Mouse (Mus musculus): ENCODE measurements at regions not wholly inside any gene's neighbourhood (a gene's known extent, or its start where the extent isn't known, plus 50 kb on each side); places are given as distances from the start of the nearest gene placed in this dataset.
"Not testable (repeated sequence)": the region's sequence is repeated elsewhere in the genome, so short reads cannot be mapped to it uniquely, and the experiment has no call there.

DNA sequence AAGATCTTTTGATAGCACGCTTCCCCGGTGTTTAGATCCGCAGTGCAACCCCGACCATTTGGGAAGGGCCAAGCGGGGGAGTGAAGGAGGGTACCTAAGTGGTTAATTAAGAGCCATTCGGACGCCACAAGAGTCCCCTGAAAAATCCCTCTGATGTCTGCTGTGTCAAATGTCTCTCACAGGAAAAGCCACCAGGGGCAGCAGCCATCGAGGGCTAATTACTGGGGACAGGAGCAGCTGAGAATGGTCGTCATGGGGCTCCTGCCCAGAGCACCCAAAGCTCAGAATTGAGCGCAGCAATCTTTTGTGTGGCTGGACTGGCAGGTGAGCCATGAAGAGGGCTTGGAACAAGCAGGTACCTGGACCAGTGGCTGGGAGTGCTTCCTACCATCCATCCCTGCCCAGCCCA lies 325.6 kb upstream of the Irx1 start:
- H3K27ac ChIP-seq, result no peak overlapping the region
- no peak for ATAC-seq (ENCODE audit: insufficient read depth, low FRiP score, low read depth)
- H3K9ac ChIP-seq, result no peak overlapping the region
- no peaks in the 10 kb centered on the region for H3K9me3 ChIP-seq
- no peaks in the 10 kb centered on the region for H3K4me1 ChIP-seq
- WGBS, result 17% methylated on average over 10 of the region's 10 CpGs
- H3K27me3 ChIP-seq (replicated peaks), result 0 out of 2 replicates have a peak, but pooled peaks cover 5% of the 10 kb centered on the region
- H3K4me2 ChIP-seq, result no peak overlapping the region
- H3K36me3 ChIP-seq, result no peaks in the 10 kb centered on the region
- H3K4me3 ChIP-seq (replicated peaks), result no peak overlapping the region

DNA sequence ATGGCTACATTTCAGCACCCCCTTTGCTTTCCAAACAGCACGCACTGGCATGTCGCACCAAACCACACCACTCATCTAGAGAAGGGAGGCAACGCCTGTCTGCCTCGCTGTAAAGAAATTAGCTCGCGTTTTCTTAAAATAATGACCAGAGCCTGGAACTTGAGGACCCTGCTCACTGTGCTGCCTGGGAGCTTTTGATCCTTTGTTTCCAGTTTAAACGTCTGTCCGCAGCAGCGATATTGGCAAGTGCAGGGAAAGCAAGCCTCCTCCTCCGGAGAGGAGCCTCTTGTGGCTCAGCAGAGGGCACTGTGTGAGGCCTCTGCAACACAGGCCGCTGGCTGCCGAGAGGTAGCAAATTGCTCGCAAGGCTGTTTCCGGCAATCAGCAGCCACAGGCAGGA lies 328.8 kb upstream of the Irx1 start:
- no peak overlapping the region for H3K27ac ChIP-seq
- H3K4me1 ChIP-seq, result no peaks in the 10 kb centered on the region
- no peak overlapping the region for H3K9ac ChIP-seq
- no peak overlapping the region for H3K4me3 ChIP-seq (replicated peaks)
- ATAC-seq (ENCODE audit: insufficient read depth, low FRiP score, low read depth), result no peak; the same call in 1 of the 2 replicates
- H3K27me3 ChIP-seq (replicated peaks), result peaks cover 8% of the 10 kb centered on the region; the same call in 1 of the 2 replicates
- H3K9me3 ChIP-seq, result no peaks in the 10 kb centered on the region
- 9% methylated on average over 14 of the region's 14 CpGs for WGBS
- H3K4me2 ChIP-seq, result peak overlapping the region; percentile 21; the same call in 1 of the 2 replicates
- no peaks in the 10 kb centered on the region for H3K36me3 ChIP-seq

DNA sequence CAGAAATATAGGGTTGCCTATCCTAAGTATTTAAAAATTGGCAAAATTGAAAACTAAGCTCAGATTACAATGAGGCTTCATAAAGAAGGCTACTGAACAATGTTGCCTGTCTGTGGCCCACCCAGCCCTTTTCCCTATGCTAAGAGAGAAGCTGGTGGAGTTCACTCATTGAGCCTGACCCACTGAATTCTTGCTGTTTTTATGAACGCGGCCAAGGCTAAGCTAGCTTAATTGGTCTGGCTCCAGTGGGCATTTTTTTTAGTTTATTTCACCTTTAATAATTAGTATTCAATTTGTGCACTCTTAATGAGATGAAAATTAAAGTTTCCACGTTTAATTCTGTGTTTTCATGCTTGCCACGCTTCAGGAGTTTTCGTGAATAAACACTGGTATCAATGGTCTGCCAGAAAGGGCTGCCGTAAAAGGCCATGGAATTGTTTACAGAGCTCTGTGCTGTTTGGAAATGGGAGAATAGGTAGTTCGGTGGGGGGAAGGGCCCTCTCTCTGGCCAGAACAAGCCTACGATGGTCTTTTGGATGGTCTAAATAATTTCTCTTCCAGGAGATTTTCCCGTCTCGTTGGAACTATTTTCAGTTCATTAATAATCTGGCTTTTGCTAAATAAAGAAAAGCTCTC lies 329.7 kb upstream of the Irx1 start:
- no peak for ATAC-seq (ENCODE audit: insufficient read depth, low FRiP score, low read depth)
- Histone ChIP-seq H3K36me3 (no peaks in the 10 kb centered on the region), H3K4me3 (replicated peaks) (no peak overlapping the region), H3K27ac (no peak overlapping the region), H3K9me3 (no peaks in the 10 kb centered on the region), H3K27me3 (replicated peaks) (peaks cover 11% of the 10 kb centered on the region; the same call in 1 of the 2 replicates), H3K4me1 (no peaks in the 10 kb centered on the region), H3K9ac (no peak overlapping the region), H3K4me2 (no peak overlapping the region)
- 21% methylated on average over 10 of the region's 10 CpGs for WGBS

DNA sequence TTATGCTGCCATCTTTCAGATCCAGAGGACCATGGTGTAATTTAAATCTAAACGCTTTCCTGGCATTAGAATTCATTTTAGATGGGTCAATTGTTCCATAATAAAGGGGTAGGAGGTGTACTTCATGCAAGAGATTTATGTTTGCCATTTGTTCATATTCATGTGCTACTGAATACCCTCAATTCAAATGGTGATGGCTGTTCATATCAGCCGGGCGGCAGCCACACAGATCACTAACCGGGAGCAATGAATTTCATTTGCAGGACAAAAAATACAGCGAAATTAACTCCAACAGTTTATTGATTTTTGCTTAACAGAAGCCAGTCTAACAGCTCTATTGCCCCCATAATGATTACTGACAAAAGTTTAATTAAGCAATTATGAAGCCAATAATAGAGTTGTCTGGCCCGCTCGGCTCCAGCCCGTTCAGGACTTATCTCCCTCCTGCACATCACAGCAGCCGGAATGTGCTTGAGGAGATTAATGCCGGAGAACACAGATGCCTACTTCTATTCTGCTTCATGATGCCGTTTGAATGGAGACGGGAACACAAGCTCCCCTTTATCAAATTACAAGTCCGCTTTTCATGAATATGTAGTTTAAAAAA lies 330.3 kb upstream of the Irx2 start:
- Histone ChIP-seq H3K4me1 (no peaks in the 10 kb centered on the region), H3K27ac (no peak overlapping the region), H3K4me3 (replicated peaks) (no peak overlapping the region), H3K9ac (no peak overlapping the region), H3K36me3 (no peaks in the 10 kb centered on the region), H3K9me3 (no peaks in the 10 kb centered on the region), H3K27me3 (replicated peaks) (peaks cover 6% of the 10 kb centered on the region; the same call in 1 of the 2 replicates), H3K4me2 (no peak overlapping the region)
- WGBS, result 55% methylated on average over 13 of the region's 13 CpGs
- no peak for ATAC-seq (ENCODE audit: insufficient read depth, low FRiP score, low read depth)

DNA sequence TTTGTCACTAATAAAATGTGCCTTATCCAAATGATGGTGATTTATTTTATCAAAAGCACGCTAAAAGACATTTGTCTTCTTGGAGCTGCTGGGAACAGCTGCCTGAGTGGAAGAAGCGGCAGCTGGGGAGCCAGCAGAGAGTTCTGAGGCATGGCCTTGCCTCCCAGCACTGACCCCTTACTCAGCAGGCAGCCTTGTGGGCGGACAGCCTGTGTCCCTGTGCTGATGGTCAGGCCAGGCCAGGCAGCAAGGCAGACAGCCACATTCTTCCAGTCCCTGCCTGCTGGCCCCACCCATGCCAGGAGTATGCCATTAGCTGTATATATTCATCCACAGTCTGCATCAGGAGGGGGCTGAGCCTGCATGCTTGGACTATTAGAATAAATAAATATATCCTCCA lies 329.0 kb upstream of the Irx2 start:
- Histone ChIP-seq H3K27me3 (replicated peaks) (peaks cover 6% of the 10 kb centered on the region; the same call in 1 of the 2 replicates), H3K36me3 (no peaks in the 10 kb centered on the region), H3K4me1 (no peaks in the 10 kb centered on the region), H3K9ac (no peak overlapping the region), H3K9me3 (no peaks in the 10 kb centered on the region), H3K4me3 (replicated peaks) (no peak overlapping the region), H3K27ac (no peak overlapping the region), H3K4me2 (no peak overlapping the region)
- no peak for ATAC-seq (ENCODE audit: insufficient read depth, low FRiP score, low read depth)
- 21% methylated on average over 3 of the region's 3 CpGs for WGBS

DNA sequence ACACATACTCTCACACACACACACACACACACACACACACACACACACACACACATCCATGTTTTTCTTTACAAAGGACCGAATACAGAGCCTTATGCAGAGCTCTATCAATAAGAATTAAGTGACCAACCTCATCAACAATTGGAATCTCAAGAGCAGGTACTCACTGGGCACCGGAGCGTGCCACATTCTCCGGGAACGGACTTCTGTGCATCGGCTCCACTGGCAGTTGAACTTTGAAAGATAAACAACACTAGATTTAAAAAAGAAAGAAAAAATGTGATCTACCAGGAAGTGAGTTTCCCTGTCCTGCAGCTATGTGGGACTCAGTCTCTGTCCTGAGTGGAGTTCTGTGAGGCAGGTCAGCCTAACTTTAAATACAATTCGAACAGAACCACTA lies 327.5 kb upstream of the Irx2 start:
- Histone ChIP-seq H3K4me2 (0 out of 2 replicates have a peak overlapping the region, but pooled peaks have one; percentile 8), H3K9me3 (no peaks in the 10 kb centered on the region), H3K4me1 (no peaks in the 10 kb centered on the region), H3K36me3 (no peaks in the 10 kb centered on the region), H3K4me3 (replicated peaks) (no peak overlapping the region), H3K27me3 (replicated peaks) (peaks cover 6% of the 10 kb centered on the region; the same call in 1 of the 2 replicates), H3K9ac (no peak overlapping the region), H3K27ac (no peak overlapping the region)
- ATAC-seq (ENCODE audit: insufficient read depth, low FRiP score, low read depth), result no peak
- 50% methylated on average over 7 of the region's 7 CpGs for WGBS

DNA sequence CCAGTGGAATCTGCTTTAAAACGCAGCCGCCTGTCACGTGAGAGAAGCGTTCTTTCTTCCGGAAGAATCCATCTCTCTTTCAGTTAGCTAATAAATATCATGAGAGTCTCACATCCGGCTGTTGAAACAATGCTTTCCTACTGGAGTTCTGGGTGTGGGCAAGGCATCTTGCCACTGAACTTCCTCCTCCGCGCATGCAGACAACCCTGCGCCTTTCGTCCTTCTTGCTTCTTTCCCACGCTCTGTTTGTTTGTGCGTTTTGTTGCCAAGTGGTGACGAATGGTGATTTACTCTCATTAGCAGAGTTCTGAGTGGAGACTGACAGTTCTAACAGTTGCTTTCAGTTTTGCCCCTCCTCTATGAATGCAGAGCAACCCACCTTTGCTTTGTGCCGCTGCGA lies 326.8 kb upstream of the Irx2 start:
- H3K9me3 ChIP-seq, result no peaks in the 10 kb centered on the region
- 0 out of 2 replicates have a peak overlapping the region, but pooled peaks have one; percentile 8 for H3K4me2 ChIP-seq
- ATAC-seq (ENCODE audit: insufficient read depth, low FRiP score, low read depth), result no peak
- no peak overlapping the region for H3K4me3 ChIP-seq (replicated peaks)
- no peak overlapping the region for H3K27ac ChIP-seq
- WGBS, result 63% methylated on average over 15 of the region's 15 CpGs
- no peaks in the 10 kb centered on the region for H3K36me3 ChIP-seq
- H3K4me1 ChIP-seq, result no peaks in the 10 kb centered on the region
- no peak overlapping the region for H3K9ac ChIP-seq
- H3K27me3 ChIP-seq (replicated peaks), result peaks cover 6% of the 10 kb centered on the region; the same call in 1 of the 2 replicates

DNA sequence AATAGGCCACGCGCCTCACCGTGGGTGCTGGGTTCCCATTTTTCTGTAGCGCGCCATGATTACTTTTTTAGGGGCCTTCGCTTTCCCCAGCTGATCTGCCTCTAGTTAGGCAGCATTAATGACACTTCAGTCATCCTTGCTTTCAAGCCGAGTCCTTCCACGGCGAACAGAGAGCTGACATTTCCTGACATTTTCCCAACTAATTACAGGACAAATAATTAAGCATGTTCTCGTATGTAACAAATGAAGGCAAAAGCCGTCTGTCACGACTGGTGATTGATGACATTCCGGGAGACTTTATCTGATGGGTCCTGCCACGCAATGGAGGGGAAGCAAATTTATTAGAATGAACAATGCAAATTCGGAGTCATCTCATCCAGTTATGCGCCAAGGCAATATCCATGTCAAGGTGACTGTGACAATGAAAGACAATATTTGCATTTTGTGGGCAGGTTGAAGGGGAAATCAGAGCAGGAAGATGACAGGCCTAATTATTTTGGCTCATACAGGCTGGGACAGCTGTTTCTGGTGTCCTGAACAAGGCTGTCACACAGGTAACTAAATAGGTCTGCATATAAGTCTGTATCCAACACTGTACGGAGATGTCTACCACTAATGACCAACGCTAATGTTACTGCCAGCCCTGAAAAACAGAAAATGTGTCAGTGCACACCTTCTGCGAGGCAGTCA lies 326.0 kb upstream of the Irx2 start:
- no peak overlapping the region for H3K4me2 ChIP-seq
- no peaks in the 10 kb centered on the region for H3K36me3 ChIP-seq
- no peak overlapping the region for H3K27ac ChIP-seq
- H3K4me1 ChIP-seq, result no peaks in the 10 kb centered on the region
- H3K27me3 ChIP-seq (replicated peaks), result peaks cover 1% of the 10 kb centered on the region; the same call in 1 of the 2 replicates
- no peak overlapping the region for H3K9ac ChIP-seq
- H3K4me3 ChIP-seq (replicated peaks), result no peak overlapping the region
- no peak for ATAC-seq (ENCODE audit: insufficient read depth, low FRiP score, low read depth)
- H3K9me3 ChIP-seq, result no peaks in the 10 kb centered on the region
- 71% methylated on average over 19 of the region's 19 CpGs for WGBS

DNA sequence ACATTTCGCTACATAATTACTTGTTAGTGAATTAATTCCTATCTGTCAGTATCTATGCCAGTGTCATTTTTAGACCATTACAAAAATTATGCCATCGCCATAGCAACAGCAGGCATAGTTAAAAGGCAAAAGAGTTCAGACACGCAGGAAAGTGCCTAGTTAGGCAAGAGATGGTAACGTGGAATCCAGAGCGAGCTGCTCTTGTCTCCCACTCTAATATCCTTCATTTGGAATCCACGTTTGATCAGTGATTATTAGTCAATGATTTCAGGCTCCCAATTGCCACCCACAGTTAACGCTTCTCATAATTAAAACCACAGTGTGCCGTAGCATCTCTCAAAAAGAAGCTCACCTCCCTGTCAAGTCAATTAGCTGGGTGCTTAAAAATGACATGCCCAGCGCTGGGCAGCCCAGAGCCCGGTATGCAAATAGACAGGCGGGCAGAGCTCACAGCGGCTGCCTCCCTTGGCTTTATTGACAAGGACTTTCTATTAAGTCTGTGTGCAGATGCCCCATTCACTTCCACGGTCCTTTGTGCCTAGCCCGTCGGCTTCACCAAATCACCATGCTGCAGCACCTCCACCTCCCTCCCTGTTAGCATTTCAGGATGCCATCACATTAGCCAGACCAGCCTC lies 325.4 kb upstream of the Irx2 start:
- Histone ChIP-seq H3K4me1 (no peaks in the 10 kb centered on the region), H3K9ac (no peak overlapping the region), H3K9me3 (no peaks in the 10 kb centered on the region), H3K27ac (no peak overlapping the region), H3K4me3 (replicated peaks) (no peak overlapping the region), H3K4me2 (no peak overlapping the region), H3K36me3 (no peaks in the 10 kb centered on the region), H3K27me3 (replicated peaks) (no peaks in the 10 kb centered on the region)
- 69% methylated on average over 15 of the region's 15 CpGs for WGBS
- no peak for ATAC-seq (ENCODE audit: insufficient read depth, low FRiP score, low read depth)

DNA sequence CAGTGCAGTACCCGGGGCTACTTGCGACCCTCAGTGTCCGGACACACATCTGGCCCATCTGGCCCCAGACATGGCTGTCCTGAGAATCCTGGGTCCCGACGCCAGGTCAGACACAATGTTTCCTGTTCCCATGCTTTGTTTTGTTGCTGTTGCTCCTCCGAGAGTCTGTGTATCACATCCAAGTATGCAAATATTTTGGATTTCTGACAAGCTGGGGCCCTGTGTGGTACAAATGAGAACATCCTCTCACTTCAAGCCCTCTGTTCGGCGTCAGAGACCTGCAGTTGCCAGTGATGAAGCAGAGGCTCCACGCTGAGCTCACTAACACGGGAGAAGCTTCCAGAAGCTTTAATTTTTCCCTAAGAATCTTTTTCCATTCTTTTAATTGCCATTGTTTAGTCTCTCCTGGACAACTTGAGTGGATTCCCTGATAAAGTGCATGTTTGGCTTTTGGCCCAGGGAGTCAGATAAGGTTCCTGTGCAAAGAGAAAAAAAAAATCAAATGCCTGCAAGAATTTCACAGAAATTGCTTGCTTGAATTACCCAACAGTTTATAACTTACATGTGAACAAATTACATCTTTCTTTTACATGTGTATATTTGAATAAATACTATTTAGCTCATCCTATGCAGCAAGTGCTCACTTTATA lies 304.5 kb upstream of the Irx2 start:
- no peak for ATAC-seq (ENCODE audit: insufficient read depth, low FRiP score, low read depth)
- Histone ChIP-seq H3K4me3 (replicated peaks) (no peak overlapping the region), H3K27ac (no peak overlapping the region), H3K4me1 (no peaks in the 10 kb centered on the region), H3K9me3 (no peaks in the 10 kb centered on the region), H3K36me3 (no peaks in the 10 kb centered on the region), H3K4me2 (no peak overlapping the region), H3K9ac (no peak overlapping the region), H3K27me3 (replicated peaks) (no peaks in the 10 kb centered on the region)
- WGBS, result 42% methylated on average over 10 of the region's 10 CpGs

DNA sequence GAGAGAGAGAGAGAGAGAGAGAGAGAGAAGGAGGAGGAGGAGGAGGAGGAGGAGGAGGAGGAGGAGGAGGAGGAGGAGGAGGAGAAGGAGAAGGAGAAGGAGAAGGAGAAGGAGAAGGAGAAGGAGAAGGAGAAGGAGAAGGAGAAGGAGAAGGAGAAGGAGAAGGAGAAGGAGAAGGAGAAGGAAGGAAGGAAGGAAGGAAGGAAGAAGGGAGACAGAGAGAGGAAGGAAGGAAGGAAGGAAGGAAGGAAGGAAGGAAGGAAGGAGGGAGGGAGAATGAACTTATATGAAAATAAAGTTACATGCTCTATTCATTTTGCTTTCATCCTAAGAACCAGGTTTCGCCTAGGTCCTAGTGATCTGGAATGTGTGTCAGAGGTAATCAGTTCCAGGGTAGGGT lies 302.4 kb upstream of the Irx2 start:
- not testable (repeated sequence) for H3K27me3 ChIP-seq (replicated peaks); H3K4me2 ChIP-seq; H3K9me3 ChIP-seq; H3K9ac ChIP-seq; H3K36me3 ChIP-seq; H3K27ac ChIP-seq; ATAC-seq (ENCODE audit: insufficient read depth, low FRiP score, low read depth); H3K4me1 ChIP-seq; H3K4me3 ChIP-seq (replicated peaks)
- WGBS, result 81% methylated on average over 1 of the region's 1 CpGs

Measured in stomach, embryonic 15.5 days (tissue).